Mouse (Mus musculus) G1E-ER4 (cell line): ENCODE data around the gene Maml2. TPM values are rescaled to one million over a fixed set of nuclear protein-coding genes. Genes with fewer than 3 reads are reported as not detected.

Source experiments
- GATA1 ChIP-seq: IDR thresholded peaks from one replicate; pipeline ENCODE4 v1.8.0; 2012; ENCODE audit warnings: low read length, inconsistent platforms
- polyA plus RNA-seq: library from polyadenylated mRNA; stranded (reverse); fragments of >175 nt; gene quantifications from 2 replicates; pipeline ENCODE4 v1.2.3, GENCODE M21; 2012

Gene Maml2
- polyA plus RNA-seq, 1 experiment = 0.22 TPM

DNA sequence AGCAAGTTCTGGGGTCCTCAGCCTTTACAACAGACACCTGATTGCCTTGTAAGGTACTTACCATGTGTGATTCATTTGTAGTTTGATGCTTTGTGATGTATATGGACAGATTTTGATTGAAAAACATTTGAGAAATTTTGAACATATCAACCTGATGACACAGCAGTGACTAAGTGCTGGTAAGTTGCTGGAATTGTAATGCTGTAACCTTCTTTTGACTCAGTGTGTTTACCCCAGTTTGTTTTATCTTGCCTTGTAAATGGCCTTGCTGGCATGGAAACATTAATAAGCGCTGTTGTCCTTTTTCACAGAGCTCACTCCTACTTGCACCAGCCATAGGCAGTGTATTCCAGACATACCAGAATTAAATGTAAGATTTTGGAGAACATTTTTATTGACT, 163.2 kb downstream of the Maml2 start:
- TF ChIP-seq GATA1 = no peak

DNA sequence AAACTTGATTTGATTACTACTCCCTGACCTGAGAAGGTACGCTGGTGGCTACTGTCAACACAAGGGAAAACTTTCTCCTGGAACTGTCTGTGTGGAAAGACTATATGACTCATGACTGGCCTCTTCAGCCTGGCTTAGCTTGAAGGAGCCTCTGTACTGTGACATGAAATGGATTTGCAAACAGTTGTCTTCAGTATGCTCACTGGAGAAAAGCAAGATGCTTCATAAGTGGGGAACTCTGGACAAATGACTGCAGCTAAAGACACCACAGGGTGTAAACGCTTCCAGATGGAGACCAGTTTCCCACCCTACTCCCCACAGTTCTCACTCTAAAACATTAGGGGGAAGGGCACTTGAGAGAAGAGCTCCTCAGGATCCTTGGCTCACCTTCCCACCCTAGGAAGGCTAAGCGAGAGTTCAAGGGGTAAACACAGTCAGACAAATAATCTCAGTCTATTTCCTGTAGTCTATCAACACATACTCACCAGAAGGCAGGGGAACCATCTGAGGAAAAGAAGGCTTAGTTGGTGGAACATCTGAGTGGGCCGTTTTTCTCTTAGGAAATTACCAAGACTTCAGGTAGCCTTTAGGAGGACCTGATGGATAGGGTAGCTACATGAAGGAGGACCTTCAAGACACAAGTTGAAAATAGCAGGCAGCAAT, 167.7 kb downstream of the Maml2 start:
- no peak for TF ChIP-seq GATA1

DNA sequence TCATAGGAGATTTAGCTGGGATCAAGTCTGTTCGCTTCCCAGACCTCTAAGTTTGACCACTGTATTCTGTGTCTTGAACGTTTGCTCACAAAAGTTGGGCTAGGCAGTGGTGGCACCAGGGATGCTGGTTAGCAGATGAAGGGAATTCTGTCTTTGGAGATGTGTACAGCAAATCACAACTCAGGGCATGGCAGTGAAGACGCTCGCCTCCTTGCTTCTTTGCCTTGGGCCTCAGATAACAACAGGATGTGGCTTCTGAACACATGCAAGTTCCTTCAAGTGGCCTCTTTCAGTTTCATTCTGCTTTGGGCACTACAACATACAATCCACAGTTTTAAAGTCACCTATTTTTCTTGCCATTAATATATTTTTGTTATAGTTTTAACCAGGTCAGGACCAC, 168.6 kb downstream of the Maml2 start:
- no peak for TF ChIP-seq GATA1

DNA sequence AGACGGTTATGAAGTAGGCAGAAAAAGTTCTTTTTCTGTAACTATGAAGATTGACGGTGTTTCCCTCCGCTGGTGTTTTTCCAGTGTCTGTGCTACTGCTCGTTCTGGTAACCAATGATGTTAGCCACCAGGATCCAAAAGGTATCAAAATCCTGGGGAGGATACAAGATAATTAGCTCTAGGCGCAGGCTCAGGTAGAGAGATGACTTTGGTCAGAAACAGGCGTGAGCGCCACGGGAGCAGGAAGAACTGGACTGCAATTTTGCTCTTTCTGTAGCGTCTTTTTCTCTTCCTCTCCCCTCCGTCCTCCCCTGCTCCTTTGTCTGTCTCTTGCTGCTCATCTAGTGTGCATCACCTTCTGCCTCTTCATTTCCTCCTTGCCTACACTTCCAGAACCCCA, 169.1 kb downstream of the Maml2 start:
- no peak for TF ChIP-seq GATA1

DNA sequence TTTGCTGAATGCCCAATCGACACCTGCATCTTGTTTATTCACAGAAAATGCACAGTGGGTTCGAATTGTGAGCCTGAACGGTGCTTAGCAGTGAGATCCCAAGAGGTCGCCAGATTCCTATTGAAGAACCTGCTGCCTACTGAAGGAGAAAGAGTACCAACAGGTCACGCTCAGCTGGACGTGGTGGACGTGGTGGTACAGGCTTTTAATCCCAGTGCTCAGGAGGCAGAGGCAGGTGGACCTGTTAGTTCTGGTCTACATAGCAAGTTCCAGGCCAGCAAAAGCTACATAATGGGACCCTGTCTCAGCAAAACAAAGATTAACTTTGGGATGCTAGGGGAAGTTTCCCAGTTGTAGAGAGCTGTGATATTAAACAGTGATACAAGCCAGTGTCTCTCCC, 170.0 kb downstream of the Maml2 start:
- TF ChIP-seq GATA1 = no peak

DNA sequence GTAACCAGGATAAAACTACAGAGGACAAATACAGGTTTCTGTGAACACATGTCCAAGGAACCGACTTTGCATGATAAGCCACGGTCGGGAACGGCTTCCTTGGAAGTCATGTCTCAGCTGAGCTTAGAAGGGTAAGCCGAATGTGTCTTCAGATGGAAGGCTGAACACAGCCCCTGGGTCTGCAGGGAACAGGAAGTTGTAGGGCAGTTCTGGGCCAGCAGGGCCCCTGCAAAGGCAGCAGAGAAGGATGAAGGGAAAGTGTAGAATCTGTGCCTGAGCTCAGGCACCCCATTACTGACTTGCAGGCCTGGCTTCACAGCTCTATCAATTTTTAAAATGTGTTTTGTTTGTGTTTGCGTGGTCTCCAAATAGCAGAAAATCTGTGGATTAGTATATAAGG, 171.0 kb downstream of the Maml2 start:
- no peak for TF ChIP-seq GATA1

DNA sequence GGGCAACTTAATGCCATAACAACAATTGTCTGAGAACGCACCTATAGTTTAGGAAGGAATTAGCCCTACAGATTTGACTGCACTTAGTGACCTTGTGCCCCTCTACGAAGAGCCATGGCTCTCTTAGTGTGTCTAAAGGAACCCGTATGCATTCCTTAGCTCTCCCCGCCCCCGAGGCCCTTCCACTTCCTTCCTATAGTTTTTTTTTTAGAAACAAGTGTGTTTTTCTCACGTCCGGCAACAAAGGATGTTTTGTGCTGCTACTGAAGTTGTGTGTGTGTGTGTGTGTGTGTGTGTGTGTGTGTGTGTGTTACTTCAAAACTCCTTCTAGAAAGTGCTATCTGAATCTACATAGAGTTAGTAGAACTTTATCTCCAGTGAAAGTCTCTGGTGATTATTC, 172.3 kb downstream of the Maml2 start:
- TF ChIP-seq GATA1 = no peak

DNA sequence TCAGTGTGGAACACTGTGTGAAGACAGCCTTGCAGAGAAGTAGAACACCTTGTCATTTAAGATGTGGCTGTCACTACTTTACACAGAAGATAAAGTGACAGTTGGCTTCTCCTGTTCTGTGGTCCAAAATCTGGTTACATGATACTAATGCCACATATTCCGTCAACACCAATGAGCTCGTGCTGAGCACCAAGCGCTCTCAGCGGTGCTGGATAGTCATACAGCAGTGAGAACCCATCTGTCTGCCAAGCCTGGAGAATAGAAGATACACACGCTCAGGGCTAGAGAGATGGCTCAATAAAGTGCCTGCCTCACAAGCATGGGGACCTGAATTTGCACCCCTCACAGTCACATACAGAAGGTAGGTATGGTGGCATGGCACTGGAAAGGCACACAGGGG, 177.2 kb downstream of the Maml2 start:
- TF ChIP-seq GATA1 = no peak

DNA sequence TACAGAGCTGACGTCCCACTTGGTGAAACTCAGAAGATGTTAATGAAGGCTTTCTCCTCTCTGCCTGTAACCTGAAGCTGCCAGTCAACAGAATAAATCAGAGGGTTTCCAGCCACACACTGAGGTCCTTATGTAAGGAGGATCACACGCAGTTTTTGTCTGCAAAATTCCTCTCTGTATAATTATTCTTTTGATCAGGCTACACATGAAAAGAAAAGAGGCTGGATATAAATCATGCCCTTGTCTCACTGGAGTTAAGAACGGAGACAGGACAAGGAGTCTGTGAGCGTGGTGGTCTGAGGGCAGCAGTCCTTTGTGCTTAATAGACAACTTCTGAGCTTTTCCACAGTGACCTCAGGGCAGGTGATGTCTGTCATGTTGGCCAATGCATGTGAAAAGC, 181.5 kb downstream of the Maml2 start:
- no peak for TF ChIP-seq GATA1

DNA sequence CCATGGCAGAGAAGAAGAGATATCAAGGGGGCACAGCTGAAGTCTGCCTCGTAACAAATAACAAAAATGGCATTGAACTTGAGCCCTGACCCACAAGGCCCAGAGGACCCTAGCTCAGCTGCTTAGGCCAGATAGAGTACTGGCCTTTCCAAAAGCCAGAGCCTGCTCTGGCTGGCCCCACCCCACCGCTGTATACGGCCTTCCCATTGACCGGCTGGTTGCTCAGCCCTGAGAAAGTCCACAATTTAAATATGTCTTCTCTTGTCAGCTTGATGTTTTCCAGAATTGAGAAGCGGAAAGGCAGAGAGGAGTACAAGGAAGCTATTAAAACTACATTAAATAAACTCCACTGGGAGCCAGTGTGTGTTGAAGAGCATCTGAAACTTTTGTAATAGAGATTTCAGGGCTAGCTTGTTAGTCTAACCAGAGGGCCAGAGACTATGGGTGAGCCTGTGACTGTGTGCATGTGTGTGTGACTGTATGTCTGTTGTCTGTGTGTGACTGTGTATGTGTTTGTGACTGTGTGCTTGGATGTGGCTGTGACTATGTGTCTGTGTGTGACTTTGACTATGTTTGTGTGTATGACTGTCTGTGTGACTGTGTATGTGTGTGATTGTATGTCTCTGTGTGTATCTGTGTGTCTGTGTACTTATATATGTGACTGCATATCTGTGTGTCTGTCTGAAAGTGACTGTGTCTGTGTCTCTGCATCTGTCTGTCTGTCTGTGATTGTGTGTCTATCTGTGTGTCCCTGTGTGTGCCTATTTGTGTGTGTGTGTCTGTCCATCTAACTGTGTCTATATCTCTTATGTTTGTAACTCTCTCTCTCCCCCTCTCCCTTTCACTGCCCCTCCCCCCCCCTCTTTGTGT, 185.7 kb downstream of the Maml2 start:
- TF ChIP-seq GATA1 = no peak

DNA sequence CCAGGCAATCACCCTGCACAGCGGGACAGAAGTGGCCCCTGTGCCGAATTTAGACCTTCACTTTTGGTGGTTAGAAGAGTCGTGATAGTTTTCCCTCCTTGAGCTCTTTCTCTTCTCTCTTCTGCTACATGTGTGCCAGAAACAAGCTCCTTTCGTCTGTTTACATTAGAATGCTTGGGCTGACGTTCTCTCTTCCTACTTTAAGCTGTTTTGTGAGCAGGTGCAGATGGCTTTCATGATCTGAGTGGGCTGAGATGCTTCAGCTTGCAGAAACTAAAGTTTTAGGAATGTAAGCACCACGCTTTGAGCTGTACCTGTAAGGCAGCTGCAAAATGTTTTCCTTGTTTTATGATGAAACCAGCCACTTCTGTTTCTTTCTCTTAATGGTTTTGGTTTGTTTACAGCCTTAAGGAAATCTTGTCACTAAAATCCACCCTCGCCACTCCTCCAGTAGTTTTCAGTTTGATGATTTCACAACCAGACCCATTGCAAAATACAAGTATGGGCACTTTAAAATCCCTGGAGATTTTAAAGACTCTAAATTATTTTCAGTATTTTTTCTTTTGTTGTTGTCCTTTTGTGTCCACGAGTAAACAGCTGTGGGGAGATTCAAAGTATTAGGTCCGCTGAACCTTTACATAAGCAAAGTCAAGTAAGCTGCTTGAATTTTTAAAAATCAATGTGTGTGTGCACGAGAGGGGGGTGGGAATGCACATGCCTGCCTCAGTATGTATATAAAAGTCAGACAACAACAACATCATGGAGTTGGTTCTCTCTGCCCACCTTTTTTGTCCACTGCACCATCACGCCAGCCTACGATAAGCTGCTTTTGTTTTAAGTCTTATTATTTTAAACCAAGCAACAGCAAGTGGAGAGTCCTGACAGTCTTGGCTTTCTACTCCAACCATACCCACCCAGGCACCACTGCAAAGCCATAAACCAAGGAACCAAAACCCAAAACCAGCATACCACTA, 186.8 kb downstream of the Maml2 start:
- TF ChIP-seq GATA1 = no peak

DNA sequence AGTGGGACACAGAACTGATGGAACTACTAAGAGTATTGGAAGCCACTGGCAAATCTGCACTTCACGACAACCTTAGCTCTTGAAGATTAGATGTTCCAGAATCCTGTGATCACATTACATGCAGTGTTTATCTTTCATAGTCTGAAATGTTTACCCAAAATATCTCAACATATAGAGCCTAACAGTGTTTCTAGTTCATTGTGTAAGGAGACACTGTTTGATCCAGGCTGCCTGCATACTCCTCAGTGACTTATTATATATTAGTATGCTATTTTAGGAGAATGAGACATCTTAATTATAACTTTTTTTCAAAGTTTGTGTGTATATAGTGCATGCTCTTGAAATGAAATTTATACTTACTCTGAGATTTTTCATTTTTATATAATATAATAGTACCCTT, 188.2 kb downstream of the Maml2 start:
- no peak for TF ChIP-seq GATA1

DNA sequence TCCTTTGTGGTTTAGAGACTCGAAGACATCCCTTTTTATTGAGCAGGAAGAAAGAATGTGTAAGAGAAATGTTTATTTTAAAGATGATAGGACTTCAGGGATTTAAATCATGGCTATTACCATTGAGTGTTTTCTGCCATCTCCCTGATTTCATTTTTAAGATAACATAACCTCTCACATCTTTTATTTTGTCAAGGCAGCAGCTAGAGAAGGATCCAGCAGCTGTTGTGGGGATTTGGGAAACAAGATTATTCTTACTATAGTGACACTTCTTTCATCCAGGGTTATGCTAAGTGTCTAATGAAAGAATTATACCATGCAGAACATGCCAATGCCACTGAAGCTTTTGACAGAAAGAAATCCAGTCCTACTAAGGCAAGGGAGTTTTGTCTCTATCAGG, 193.3 kb downstream of the Maml2 start:
- TF ChIP-seq GATA1 = no peak

DNA sequence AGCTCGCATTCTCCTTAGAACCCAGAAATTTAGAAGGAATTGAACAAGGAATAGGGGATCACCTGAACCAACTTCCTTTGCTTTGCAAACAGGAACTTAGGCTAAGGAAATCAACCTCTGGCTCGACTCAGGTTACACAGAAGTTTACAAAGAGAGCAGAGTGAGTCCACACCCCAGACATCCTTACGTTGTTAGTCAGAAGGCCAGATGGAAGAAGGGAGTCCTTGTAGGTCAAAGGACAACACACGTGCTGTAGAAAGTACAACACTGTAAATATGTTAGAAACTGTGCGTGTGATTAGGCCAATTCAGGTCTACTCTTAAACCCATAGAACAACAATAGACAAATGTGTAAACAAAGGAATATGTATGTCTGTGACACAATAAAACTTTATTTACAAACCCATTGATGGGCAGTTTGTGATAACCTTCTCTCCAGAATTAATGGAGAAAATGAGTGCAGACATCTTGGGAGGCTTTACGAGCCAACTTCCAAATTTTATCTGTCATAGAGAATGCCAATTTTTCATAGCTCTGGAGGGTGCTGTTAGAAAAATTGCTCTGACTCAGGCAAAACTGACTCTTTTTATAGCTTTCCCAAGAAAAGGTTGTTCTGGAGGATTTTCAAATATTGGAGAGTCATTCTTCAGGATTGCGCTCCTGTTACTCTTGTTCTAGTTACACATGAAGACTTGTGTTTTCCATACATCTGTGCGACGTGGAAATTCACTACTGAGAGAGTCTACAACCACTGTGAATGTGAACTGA, 194.3 kb downstream of the Maml2 start:
- no peak for TF ChIP-seq GATA1

DNA sequence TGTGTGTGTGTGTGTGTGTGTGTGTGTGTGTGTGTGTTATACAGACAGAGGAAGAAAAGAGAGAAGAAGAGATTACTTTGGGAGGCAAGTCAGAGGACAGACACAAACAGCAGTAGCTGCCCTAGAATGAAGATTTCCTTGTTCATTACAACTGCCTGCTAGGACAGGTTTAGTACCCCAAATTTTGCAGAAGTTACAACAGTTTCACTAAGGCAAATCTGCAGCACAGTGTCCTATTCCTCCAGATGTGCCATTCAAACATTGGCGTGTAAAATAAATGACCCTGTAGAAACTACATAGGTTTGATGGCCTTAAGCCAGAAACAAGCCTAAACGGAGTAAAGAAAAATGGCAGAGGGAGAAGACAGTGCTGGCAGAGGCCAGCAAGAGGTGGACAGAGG, 195.1 kb downstream of the Maml2 start:
- no peak for TF ChIP-seq GATA1
